Mouse (Mus musculus) lung, postnatal 0 days (tissue): Measurements from ENCODE around the gene Filip1l. TPM values are rescaled to one million over a fixed set of nuclear protein-coding genes. Genes with fewer than 3 reads are reported as not detected.
A peak's percentile ranks its signal among the peaks of the same experiment; 100 is the strongest.

ENCODE experiments used
- ATAC-seq: fragments of 200-750 bp; cut with Nextera tagmentation; 2 replicates; pipeline ENCODE4 v1.8.0; 2017; ENCODE audit warnings: moderate library complexity
- DNase-seq: peaks from one replicate; pipeline ENCODE4 v3.0.0-alpha.2; 2016; ENCODE audit warnings: low spot score
- H3K27ac ChIP-seq: fragments of 300-500 bp; sonication (generic); 2 replicates; pipeline ENCODE4 v1.5.1; 2014; ENCODE audit warnings: antibody characterized with exemption, mild to moderate bottlenecking, low read length, mixed read lengths
- H3K27me3 ChIP-seq: fragments of 300-500 bp; sonication (generic); replicated peaks from 2 replicates; pipeline ENCODE4 v1.6.1; 2014; ENCODE audit warnings: low read length, mixed read lengths; ENCODE audit not compliant: insufficient read depth
- H3K36me3 ChIP-seq: fragments of 300-500 bp; sonication (generic); 2 replicates; pipeline ENCODE4 v1.6.1; 2014; ENCODE audit warnings: low read length, mixed read lengths; ENCODE audit not compliant: insufficient read depth
- H3K4me1 ChIP-seq: fragments of 300-500 bp; sonication (generic); 2 replicates; pipeline ENCODE4 v1.6.1; 2014; ENCODE audit warnings: antibody characterized with exemption, low read depth, low read length, mixed read lengths; ENCODE audit not compliant: insufficient read depth
- H3K4me2 ChIP-seq: fragments of 300-500 bp; sonication (generic); replicated peaks from 2 replicates; pipeline ENCODE4 v1.6.1; 2014; ENCODE audit warnings: low read depth, mild to moderate bottlenecking, low read length, moderate library complexity, mixed read lengths
- H3K4me3 ChIP-seq: fragments of 300-500 bp; sonication (generic); 2 replicates; pipeline ENCODE4 v1.5.1; 2014; ENCODE audit warnings: low read depth, low read length
- H3K9ac ChIP-seq: fragments of 300-500 bp; sonication (generic); replicated peaks from 2 replicates; pipeline ENCODE4 v1.6.1; 2014; ENCODE audit warnings: low read depth, mild to moderate bottlenecking
- H3K9me3 ChIP-seq: fragments of 300-500 bp; sonication (generic); 2 replicates; pipeline ENCODE4 v1.6.1; 2016; ENCODE audit warnings: low read length, mixed read lengths
- CTCF ChIP-seq: IDR thresholded peaks from 2 replicates; pipeline ENCODE4 v1.5.1; 2016; ENCODE audit warnings: antibody characterized with exemption, mild to moderate bottlenecking
- EP300 ChIP-seq: IDR thresholded peaks from 2 replicates; pipeline ENCODE4 v1.6.1; 2016; ENCODE audit warnings: antibody characterized with exemption, mild to moderate bottlenecking, control low read depth
- WGBS: fragments of 180-500 bp; shearing (Covaris S2); extraction: QIAGEN DNeasy Blood & Tissue Kit; methylation state at CpG from one replicate; pipeline ENCODE4 v1.1.7; 2014; 5-methylcytosine and 5-hydroxymethylcytosine counted together
- polyA plus RNA-seq: library from polyadenylated mRNA; unstranded; fragments of >200 nt; fragmentation: Nextera tagmentation; extraction: Ambion mirVana; gene quantifications from 2 replicates; pipeline ENCODE4 v1.2.1, GENCODE M21; 2015

Filip1l gene
- polyA plus RNA-seq, 1 experiment from 2014 or later: 41.6 TPM

GRCm38 (mm10) chr16:57401702-57402101, 48.8 kb downstream of the Filip1l start:
- Histone ChIP-seq H3K4me3 (no peak overlapping the region), H3K4me2 (no peak overlapping the region), H3K9ac (no peak overlapping the region), H3K4me1 (no peaks in the 10 kb centered on the region), H3K27ac (peak overlapping the region; percentile 66), H3K36me3 (no peaks in the 10 kb centered on the region), H3K9me3 (no peaks in the 10 kb centered on the region), H3K27me3 (no peaks in the 10 kb centered on the region)
- ATAC-seq (peak; percentile 57), DNase-seq (peak; percentile 77)
- no peak for TF ChIP-seq CTCF
- TF ChIP-seq EP300: peak; percentile 81
- 20% methylated on average over 6 of the region's 6 CpGs for WGBS

- Histone ChIP-seq H3K36me3 (no peaks in the 10 kb centered on the region), H3K9ac (no peak overlapping the region), H3K4me3 (no peak overlapping the region), H3K4me1 (no peaks in the 10 kb centered on the region), H3K4me2 (no peak overlapping the region), H3K27me3 (no peaks in the 10 kb centered on the region), H3K9me3 (no peaks in the 10 kb centered on the region), H3K27ac (no peak overlapping the region)
- 72% methylated on average over 4 of the region's 4 CpGs for WGBS
- DNase-seq (no peak), ATAC-seq (no peak)
- TF ChIP-seq CTCF: no peak
- no peak for TF ChIP-seq EP300
These were observed 50.0 kb downstream of the Filip1l start for GRCm38 (mm10) chr16:57402910-57403309.

GRCm38 (mm10) chr16:57403825-57404224, 50.9 kb downstream of the Filip1l start:
- peak; percentile 74 for ATAC-seq
- WGBS: 40% methylated on average over 5 of the region's 5 CpGs

GRCm38 (mm10) chr16:57412766-57413165, 59.9 kb downstream of the Filip1l start:
- H3K9ac ChIP-seq: no peak overlapping the region
- no peaks in the 10 kb centered on the region for H3K9me3 ChIP-seq
- 42% methylated on average over 4 of the region's 4 CpGs for WGBS
- ATAC-seq: no peak
- no peak for TF ChIP-seq EP300
- TF ChIP-seq CTCF: no peak
- H3K27me3 ChIP-seq: no peaks in the 10 kb centered on the region
- no peak overlapping the region for H3K27ac ChIP-seq
- no peak for DNase-seq
- no peaks in the 10 kb centered on the region for H3K36me3 ChIP-seq
- H3K4me3 ChIP-seq: no peak overlapping the region
- H3K4me1 ChIP-seq: no peaks in the 10 kb centered on the region
- H3K4me2 ChIP-seq: no peak overlapping the region

More at GRCm38 (mm10) chr16:57403825-57404224, 50.9 kb downstream of the Filip1l start:
- Histone ChIP-seq H3K4me2 (no peak overlapping the region), H3K27ac (no peak overlapping the region), H3K9me3 (no peaks in the 10 kb centered on the region), H3K4me1 (no peaks in the 10 kb centered on the region), H3K36me3 (no peaks in the 10 kb centered on the region), H3K9ac (no peak overlapping the region), H3K4me3 (no peak overlapping the region), H3K27me3 (no peaks in the 10 kb centered on the region)
- peak; percentile 69 for DNase-seq
- TF ChIP-seq EP300 (peak; percentile 89), CTCF (no peak)

- no peak for DNase-seq
- no peak for ATAC-seq
- Histone ChIP-seq H3K27ac (no peak overlapping the region), H3K4me3 (no peak overlapping the region), H3K4me2 (no peak overlapping the region), H3K27me3 (no peaks in the 10 kb centered on the region), H3K9ac (no peak overlapping the region), H3K4me1 (peaks cover 2% of the 10 kb centered on the region; the same call in 1 of the 2 replicates), H3K36me3 (no peaks in the 10 kb centered on the region), H3K9me3 (no peaks in the 10 kb centered on the region)
- TF ChIP-seq CTCF (no peak), EP300 (no peak)
- WGBS: 58% methylated on average over 2 of the region's 2 CpGs
These were observed 63.2 kb downstream of the Filip1l start for GRCm38 (mm10) chr16:57416049-57416448.

GRCm38 (mm10) chr16:57417017-57417416, 64.1 kb downstream of the Filip1l start:
- H3K4me1 ChIP-seq: peaks cover 10% of the 10 kb centered on the region
- no peaks in the 10 kb centered on the region for H3K9me3 ChIP-seq
- no peak overlapping the region for H3K27ac ChIP-seq
- no peak overlapping the region for H3K4me2 ChIP-seq
- peak; percentile 72 for TF ChIP-seq EP300
- no peak for TF ChIP-seq CTCF
- no peaks in the 10 kb centered on the region for H3K27me3 ChIP-seq
- ATAC-seq: peak; percentile 41
- H3K36me3 ChIP-seq: no peaks in the 10 kb centered on the region
- peak; percentile 34 for DNase-seq
- no peak overlapping the region for H3K4me3 ChIP-seq
- WGBS: 58% methylated on average over 9 of the region's 9 CpGs
- no peak overlapping the region for H3K9ac ChIP-seq

- H3K36me3 ChIP-seq: no peaks in the 10 kb centered on the region
- H3K9ac ChIP-seq: no peak overlapping the region
- 53% methylated on average over 1 of the region's 1 CpGs for WGBS
- no peak for TF ChIP-seq EP300
- no peak for TF ChIP-seq CTCF
- H3K9me3 ChIP-seq: no peaks in the 10 kb centered on the region
- no peak overlapping the region for H3K27ac ChIP-seq
- DNase-seq (no peak), ATAC-seq (no peak)
- H3K4me1 ChIP-seq: peaks cover 11% of the 10 kb centered on the region
- no peak overlapping the region for H3K4me3 ChIP-seq
- no peak overlapping the region for H3K4me2 ChIP-seq
- no peaks in the 10 kb centered on the region for H3K27me3 ChIP-seq
These were observed 65.1 kb downstream of the Filip1l start for GRCm38 (mm10) chr16:57417955-57418354.
